Mouse (Mus musculus) urinary bladder, postnatal 36 days (tissue): ENCODE results near the gene Zswim1.
"Not testable (repeated sequence)": the region's sequence is repeated elsewhere in the genome, so short reads cannot be mapped to it uniquely, and the experiment has no call there.

Source experiments
- DNase-seq, 2 experiments: peaks; one replicate each; pipeline ENCODE4 v3.0.0; 2022; ENCODE audit warnings: low spot score in 2 of 2, mixed read lengths in 1 of 2

Gene Zswim1

DNA sequence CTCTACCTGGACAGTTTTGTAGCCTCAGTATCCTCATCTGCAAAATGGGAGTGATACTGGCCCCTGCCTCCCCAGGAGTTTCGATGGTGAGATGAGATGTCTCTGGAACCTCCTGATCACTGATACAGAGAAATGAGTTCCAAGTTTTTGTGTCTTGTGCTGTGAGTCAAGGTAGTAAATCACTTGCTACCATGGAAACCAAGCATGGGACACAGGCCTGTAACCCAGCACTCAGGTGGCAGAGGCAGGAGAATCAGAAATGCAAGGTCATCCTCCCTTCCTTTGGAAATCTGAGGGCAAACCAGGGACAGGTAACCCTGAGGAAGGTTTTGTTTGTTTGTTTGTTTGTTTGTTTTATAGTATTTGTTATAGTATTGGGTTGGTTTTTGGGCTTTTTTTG is 6.6 kb downstream of the Zswim1 start:
- DNase-seq: no peak

DNA sequence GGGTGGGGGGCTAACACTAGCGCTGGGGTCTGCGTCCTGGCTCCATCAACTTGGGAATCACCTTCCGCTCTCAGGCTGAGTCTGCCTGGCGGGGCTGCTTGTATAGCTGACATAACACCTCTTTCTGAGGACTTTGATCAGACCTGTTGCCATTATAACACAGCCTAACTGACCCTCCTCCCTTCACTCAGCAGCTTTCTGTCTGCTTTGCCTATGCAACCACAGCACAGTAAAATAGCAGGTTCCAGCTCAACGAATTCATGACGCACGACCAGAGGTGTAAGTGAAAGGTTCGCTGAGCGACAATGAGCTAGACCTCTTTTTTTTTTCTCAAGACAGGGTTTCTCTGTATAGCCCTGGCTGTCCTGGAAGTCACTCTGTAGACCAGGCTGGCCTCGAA is 8.5 kb downstream of the Zswim1 start:
- DNase-seq: no peak

DNA sequence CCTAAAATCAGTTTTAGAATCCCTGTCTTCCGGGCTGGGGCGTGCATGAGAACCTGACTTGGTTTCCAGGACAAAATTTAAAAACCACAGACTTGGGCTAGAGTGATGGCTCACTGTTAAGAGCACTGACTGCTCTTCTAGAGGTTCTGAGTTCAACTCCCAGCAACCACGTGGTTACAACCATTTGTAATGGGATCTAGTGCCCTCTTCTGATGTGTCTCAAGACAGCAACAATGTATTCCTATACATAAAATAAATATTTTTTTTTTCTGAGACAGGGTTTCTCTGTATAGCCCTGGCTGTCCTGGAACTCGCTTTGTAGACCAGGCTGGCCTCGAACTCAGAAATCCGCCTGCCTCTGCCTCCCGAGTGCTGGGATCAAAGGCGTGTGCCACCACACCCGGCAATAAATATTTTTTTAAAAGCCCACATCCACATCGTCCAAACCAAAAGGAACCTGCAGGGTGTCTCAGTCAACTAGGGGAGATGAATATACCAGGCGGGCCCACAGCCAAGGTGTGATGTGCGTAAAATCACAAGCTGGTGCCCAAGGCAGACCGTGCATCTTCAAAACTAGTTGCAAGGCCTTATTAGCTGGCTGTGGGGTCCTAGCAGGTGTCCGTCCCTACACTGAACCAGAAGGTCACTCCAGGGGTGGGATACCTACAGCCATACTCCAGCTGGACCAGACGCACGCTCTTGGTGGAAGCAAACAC is 9.7 kb downstream of the Zswim1 start:
- DNase-seq: no peak

DNA sequence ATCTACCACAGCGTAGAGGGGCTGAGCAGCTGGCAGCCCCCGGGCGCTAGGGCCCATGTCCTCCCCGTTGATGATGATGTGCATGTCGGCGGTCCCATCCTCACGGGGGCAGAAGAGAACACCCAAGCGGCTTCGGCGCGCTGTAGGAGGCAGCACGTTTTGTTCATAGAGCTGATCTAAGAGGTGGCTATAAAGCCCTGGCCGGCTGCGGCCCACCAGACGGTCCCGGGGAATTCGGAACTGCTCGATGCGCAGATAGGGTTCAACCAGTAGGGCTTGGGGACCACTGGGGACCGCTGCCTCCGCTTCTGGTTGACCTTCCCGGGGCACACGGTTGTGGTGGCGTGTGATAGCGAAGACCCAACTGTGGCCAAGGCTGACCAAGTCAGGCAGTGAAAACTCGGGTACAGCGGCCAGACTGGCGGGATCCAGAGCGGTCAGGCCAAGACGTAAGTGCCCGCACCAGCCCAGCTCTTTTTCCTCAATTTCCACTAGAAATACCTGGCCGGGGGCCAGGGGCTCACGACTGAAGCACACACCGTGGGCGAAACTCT is 10.3 kb downstream of the Zswim1 start, which contains the start of gene Ctsa:
TSS of gene Ctsa (plus strand) at position 126 of the 554 bp plus-strand sequence.
- peak; percentile 65 to 78 for DNase-seq

DNA sequence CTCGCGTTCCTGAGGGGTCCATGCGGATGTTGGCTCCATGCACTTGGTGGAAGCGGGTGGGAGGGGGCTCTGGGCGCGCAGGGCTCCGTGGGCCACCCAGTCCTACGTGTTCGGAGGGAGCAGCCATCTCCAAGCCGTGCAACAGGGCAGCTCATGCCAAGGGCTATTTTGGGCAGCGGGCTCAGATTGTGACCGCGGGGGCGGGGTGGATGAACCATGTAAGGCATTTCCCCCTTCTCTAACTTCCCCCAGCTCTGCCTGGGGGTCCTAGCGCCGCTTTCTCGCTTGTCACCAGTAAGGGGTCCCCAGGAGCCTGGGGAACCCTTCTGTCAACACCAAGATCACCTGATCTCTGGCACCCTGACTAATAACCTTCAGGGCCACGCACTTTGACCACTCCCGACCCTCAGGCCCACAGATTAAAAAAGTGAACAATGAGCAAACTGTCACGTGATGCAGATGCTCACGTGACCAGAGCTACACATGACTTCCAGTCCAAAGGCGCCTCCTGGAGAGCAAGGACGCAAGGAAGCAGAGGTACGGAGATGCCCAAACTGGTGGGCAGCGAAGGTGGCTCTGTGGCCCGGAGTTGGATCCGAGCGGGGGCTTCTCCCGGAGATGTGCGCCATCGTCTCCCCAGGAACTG is 11.0 kb downstream of the Zswim1 start, which contains the start of gene Neurl2:
TSS of gene Neurl2 (minus strand) at position 143 of the 646 bp plus-strand sequence.
- peak; percentile 89 to 90 for DNase-seq

DNA sequence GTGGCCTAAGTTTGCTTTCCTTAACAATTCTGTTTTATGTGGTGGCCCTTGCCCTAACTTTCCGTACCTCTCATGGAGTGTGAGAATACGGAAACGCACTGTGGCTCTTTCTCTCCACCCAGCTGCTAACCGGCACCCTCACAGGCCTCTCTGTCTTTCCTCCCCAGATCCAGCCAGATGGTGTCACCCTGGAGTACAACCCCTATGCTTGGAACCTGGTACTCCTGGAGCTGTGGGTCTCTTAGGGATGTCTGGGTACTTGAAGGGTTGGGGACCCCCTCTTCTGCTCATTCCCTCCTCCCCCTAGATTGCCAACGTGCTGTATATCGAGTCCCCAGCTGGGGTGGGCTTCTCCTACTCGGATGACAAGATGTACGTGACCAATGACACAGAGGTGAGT is 12.0 kb downstream of the Zswim1 start:
- DNase-seq: peak in 1 of 2 experiments; percentile 11

DNA sequence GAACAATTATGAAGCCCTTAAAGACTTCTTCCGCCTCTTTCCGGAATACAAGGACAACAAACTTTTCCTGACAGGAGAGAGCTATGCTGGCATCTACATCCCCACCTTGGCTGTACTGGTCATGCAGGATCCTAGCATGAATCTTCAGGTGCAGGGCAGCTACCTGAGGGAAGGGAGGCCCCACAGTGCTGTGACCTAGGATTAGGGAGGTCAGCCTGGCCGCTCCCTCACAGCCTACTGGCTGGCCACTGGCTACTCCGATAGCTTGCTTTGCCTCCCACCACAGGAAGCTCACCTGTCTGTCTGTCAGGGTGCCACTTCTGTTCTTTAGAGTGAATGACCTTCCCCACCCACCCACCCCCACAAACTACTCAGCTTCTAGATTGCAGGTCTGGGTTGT is 12.7 kb downstream of the Zswim1 start:
- DNase-seq: no peak

DNA sequence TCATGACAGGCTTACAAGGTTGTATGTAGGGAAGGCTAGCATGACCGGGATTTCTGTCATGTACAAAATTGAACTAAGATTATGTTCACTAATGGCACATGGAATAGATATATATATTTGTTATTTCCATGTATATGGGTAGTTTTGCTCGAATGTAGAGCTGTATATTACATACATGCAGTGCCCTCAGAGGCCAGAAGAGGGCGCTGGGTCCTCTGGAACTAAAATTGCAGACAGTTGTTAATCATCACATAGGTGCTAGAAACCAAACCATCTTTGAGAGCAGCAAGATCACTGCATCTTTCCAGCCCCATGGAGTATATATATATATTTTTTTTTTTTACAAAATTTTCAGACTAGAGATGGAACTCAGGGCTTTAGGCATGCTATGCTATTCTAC is 23.3 kb downstream of the Zswim1 start:
- no peak for DNase-seq

DNA sequence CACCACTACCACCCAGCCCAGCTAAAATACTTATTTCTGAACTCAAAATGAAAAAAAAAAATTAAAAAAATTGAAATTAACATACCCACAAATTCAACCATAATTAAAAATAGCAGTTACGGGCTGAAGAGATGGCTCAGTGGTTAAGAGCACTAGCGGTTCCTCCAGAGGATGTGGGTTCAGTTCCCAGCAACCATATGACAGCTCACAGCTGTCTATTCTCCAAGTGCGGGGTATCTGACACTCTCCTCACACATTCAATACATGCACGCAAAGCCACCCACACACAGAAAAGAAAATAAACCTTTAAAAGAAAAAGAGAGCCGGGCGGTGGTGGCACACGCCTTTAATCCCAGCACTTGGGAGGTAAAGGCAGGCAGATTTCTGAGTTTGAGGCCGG is 27.6 kb downstream of the Zswim1 start:
- DNase-seq: no peak

DNA sequence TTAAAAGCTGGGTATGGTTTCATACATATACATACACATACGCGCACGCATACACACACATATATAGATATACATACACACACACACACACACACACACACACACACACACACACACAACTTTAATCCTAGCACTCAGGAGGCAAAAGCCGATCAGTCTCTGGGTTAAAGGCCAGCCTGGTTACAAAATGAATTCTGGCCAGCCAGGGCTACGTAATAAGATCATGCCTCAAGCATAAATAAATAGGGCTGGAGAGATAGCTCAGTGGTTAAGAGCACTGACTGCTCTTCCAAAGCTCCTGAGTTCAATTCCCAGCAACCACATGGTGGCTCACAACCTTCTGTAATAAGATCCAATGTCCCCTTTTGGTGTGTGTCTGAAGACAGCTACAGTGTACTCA is 33.1 kb downstream of the Zswim1 start:
- DNase-seq: not testable (repeated sequence)

DNA sequence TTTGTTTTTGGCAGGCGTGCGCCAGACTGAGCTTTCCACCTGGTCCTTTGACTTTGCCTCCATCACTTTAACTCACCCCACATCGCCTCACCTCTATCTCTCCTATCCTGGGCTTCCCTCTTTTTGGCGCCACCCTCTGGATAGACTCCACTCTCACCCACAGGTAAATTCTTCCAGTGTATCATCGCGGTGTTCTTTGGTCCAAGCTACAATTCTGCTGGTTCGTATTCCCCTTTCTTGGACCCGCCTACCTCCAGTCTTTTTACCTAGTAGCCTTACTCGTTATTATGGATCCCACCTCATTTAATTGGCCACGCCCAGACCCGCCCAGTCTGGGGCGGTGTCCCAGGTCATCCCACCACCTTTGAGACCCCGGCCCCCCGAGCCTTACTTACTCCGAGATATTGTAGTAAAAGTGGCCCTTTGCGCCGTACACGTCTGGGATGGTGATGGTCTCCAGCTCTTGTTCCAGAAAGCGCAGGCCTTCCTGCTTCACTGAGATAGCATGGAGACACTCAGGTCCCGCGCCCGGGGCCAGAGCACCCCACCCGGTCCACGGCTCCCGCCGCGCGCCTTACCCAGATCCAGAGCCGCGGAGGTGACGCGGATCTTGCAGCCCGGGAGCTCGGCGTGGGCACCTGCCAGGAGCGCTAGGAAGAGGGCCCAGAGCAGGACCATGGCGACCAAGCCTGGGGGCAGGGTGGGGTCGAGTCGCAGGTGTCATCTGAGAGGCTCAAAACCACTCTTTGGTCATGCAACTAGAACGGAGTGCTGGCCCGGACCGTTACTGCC is 34.0 kb downstream of the Zswim1 start:
- DNase-seq: no peak

DNA sequence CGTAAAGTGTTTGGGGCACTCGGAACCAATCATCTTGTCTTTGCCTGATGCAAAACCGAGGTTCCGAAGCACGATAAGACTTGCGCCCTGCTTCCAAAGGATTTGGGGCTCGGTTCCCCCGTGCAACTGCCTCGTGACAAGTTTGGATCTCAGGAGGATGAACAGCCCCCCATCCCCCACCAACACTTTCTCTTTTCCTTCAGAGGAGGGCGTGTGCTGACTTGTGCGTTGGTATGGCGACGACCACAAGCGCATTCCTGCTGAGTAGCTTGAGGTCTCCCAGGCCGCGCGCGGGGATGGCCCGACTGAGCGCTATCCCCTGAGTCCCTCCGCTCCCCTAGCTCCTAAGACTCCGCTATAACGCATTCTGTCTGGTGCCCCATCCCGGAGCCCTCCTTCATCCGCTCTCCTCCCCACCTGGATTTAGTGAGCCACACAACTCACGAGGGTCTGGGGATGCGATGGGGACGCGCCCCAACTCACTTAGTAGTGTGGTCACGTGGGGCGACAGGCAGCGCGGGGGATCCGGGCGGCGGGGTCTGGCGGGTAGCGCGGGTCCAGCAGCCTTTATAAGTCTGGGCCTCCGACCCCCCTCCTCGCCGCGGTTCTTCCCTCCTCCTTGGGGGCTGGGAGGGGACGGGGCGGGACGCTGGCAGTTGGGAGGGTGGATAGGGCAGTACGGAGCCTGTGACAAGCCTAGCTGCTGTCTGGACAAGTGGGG is 34.8 kb downstream of the Zswim1 start, which contains the start of gene Pltp:
TSS of gene Pltp (minus strand) at position 611 of the 721 bp plus-strand sequence.
- peak; percentile 62 to 74 for DNase-seq

DNA sequence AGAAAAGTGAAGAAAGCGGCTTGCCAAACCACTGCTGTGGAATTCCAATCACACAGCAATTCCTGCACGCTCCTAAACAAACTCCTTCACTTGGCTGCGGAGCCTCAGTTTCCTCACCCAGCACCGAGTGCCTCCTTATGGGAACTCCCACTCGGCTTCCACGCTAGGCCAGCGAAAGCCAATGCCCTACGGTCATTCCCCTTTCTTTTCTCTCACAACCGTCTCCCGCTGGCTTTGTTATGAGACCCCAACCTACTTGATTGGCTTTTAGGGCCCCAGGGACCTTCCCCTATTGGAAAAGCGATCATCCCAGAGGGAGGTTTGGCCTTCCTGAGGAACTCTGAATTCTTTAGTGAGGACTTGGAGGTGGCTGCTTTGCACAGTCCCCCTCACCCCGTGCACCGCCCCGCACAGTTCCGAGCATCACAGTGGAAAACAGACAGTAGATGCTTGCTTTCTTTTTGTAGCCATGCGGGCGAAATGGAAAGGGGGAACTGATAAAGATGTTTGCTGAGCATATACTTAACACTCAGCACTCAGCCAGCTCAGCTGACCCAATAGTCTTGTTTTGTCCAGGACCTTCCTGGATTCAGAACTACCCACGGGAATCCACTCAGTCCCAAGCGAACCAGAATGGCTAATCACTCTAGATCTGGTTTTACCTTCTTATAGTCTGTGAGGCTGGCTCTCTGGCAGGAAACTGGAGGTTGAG is 35.5 kb downstream of the Zswim1 start:
- DNase-seq: no peak

DNA sequence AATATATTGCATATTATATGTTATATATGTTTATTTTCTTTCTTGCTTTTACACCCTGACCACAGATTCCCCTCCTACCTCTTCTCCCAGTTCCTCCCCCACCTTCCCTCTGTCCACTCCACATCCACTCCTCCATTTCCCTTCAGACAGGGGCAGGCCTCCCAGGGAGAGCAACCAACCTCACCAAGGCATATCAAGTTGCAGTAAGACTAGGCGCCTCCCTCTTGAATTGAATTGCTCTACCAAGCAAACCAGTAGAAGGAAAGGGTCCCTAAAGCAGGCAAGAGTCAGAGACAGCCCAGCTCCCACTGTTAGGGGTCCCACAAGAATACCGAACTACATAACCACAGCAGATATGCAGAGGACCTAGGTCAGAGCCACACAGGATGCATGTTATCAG is 36.7 kb downstream of the Zswim1 start:
- no peak for DNase-seq

DNA sequence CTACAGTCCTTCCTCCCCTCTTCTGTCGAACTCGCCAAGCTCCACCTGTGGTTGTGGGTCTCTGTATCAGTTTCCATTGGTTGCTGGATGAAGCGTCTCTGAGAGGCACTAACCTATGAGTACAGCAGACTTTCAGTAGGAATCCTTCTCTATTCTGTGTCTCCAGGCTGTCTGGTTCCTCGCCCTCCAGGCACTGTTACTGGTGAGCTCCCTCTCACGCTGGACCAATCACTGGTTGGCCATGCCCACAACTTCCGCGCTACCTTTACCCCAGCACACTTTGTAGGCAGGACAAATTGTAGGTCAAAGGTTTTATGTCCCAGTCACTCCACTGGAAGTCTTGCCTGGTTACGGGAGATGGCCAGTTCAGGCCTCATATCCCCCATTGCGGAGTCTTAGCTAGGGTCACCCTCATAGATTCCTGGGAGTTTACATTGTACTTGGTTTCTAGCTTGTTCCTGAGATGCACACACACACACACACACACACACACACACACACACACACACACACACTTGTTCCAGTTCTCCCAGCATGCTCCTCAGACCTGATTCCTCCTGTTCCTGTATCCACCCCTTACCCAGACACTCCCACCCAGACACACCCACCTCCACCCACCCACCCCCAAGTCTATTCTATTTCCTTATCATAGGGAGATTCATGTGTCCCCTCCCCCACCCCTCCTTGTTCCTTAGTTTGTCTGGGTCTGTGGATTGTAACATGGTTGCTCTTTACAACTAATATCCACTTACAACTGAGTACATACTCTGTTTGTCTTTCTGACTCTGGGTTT is 37.4 kb downstream of the Zswim1 start:
- peak in 1 of 2 experiments; percentile 31 for DNase-seq

DNA sequence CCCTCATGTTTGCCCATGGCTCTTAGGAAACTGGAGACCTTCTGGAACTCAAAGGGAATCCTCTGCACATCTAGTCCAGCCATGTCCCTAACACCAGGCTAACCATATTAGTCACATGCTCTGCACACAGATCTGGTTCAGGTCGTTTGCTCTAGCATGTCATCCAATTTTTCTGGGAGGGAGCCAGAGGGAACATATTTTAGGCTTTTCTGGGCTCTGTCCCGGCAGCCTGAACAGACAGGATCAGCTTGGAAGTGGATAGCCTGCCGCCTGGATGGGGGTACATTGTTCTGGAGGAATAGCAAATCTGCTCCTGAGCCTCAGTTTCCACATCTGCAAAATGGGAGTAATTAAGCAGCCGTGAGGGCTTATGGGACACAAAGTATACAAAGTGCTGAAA is 38.6 kb downstream of the Zswim1 start:
- DNase-seq: no peak

DNA sequence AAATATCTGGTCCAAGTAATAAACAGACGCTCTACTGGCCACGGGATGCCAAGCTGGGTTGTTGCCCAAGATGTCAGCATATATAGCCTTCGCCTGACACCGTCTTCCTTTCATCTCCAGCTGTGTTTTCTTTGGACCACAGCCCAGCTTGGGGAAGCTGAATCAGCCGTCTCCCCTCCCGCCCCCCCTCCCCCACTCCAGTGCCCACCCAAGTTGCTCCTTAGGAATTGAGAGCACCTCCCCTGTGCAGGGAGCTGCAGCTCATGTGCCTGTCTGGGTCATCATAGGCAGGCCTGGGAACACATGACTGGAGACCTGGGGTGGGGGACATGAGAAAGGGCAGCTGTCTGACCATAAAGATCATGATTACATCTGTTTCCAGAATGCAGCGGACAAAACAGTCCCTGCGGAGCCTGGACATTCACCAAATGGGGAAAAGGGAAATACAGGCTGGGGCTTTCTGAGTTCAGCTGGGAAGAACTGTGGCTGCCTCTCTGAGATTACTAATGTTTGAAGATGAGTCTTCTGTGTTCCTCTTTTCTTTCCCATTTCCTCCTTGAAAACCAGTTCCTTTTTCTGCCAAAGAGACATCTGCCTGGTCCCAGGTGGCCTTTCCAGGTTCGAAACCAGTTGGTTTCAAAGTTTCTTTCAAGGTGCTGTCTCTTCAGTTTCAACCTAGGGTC is 39.8 kb downstream of the Zswim1 start:
- DNase-seq: peak in 1 of 2 experiments; percentile 56

DNA sequence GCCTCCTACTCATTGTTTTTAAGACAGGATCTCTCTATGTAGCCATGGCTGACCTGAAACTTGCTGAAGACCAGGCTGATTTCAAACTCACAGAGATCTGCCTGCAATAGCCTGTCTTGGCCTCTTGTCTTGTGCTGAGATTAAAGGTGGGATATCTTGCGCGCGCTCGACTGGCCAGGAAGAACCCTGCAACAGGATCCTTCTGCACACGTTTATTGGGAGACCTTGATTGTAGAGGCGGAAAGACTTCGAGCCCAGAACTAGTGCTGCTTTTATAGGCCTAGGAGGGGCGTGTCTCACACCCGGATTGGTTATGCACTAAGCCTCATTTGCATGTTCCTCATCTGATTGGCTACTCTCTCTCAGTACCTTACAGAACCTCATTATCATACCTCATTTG is 40.9 kb downstream of the Zswim1 start:
- DNase-seq: not testable (repeated sequence)

DNA sequence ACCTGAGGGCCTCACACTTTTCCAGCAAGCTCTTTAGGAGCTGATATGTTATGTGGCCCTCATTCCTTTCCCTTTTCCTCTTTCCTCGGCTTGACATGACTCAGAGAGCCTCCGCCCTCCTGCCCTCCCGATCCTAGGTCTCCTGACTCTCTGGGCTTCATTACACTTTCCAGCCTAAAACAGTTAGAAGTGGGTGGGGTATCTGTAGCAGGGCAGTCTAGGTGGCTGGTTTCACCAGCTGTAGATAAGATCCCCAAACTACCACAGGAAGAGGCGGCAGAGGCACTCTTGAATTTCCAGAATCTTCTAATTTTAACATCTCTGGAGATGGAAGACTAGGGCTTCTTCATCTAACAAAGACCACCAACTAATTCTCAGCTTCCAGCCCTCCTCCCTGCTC is 42.1 kb downstream of the Zswim1 start:
- DNase-seq: no peak
